Mouse (Mus musculus): ENCODE results near the gene Lax1. TPM values are rescaled to one million over a fixed set of nuclear protein-coding genes. Genes with fewer than 3 reads are reported as not detected.

The Lax1 gene
- total and polyA plus RNA-seq, 3 experiments = 0.04 TPM; not detected in 2

DNA sequence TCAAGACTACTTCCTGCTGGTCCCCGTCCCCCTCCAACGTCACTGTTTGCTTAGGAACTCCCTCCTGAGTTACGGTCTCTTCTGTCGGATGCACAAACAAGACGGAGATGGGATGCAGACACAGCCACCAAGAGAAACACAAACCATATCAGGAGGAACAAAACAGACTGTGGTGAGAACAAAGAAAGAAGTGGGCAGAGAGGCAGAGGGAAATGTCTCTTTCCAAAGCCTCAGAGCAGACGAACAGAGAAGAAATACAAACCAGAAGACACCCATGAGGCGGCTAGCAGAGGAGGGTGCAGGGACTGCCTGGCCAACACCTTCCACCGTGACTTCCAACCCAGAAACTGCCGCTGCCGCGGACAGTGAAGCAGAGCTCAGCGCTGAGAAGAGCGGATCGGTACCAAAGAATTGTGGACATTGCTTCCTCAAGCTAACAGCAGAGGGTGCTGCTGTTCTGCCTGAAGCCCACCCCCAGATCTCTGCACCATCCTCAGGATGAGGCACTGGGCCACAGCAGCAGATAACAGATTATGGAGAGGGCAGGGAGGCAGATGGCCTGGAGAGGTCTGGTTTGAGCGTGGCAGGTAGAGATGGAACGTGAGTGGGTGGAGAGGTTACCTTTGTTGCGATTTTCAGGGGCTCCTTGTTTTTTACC, 46.2 kb upstream of the Lax1 start:
- peaks cover 0 to 5% of the 10 kb centered on the region in 2 experiments; a peak in 2 of 4 replicates for H3K36me3 ChIP-seq (ENCODE audit: control insufficient read depth in 1 of 2, insufficient read depth in 2 of 2, low read length in 2 of 2)
- DNase-seq (ENCODE audit: low read depth, low spot score) = peak; percentile 31
- no peaks in the 10 kb centered on the region for H3K27me3 ChIP-seq (ENCODE audit: control insufficient read depth in 1 of 2, insufficient read depth in 2 of 2, low read length in 2 of 2)
- H3K79me2 ChIP-seq (ENCODE audit: control insufficient read depth, insufficient read depth, low read length, poor library complexity) = no peaks in the 10 kb centered on the region
- no peak overlapping the region for H3K9ac ChIP-seq (ENCODE audit: control insufficient read depth, low read depth, low read length, poor library complexity, severe bottlenecking)
- H3K4me3 ChIP-seq (ENCODE audit: control insufficient read depth in 1 of 2, insufficient read depth in 1 of 2, low read depth in 2 of 2, low read length in 2 of 2) = no peak overlapping the region
- no peaks in the 10 kb centered on the region for H3K4me1 ChIP-seq (ENCODE audit: control insufficient read depth in 1 of 2, insufficient read depth in 2 of 2, low read length in 2 of 2)
- no peak overlapping the region for H3K27ac ChIP-seq (ENCODE audit: control insufficient read depth, low read depth, low read length)
- no peaks in the 10 kb centered on the region for H3K9me3 ChIP-seq (replicated peaks; ENCODE audit: insufficient read depth, low read length)
- TF ChIP-seq BHLHE40 (IDR thresholded peaks at IDR 0.05; ENCODE audit: borderline replicate concordance, low read depth, low read length) (no peak), MAX (IDR thresholded peaks at IDR 0.05; ENCODE audit: low read length) (no peak), MXI1 (IDR thresholded peaks at IDR 0.05; ENCODE audit: low read depth, low read length) (no peak), MAZ (IDR thresholded peaks at IDR 0.05; ENCODE audit: low read depth, low read length) (no peak), USF2 (IDR thresholded peaks at IDR 0.05; ENCODE audit: borderline replicate concordance in 1 of 2, insufficient read depth in 1 of 2, low read depth in 1 of 2, low read length in 2 of 2) (no peak), POLR2AphosphoS5 (IDR thresholded peaks at IDR 0.05; ENCODE audit: borderline replicate concordance, low read depth, low read length) (no peak), POLR2AphosphoS2 (IDR thresholded peaks at IDR 0.05; ENCODE audit: low read length) (no peak), RCOR1 (IDR thresholded peaks at IDR 0.05; ENCODE audit: low read depth, low read length) (no peak), CTCF (IDR thresholded peaks at IDR 0.05 in 2 of 3, conservative IDR thresholded peaks at IDR 0.05 in 1 of 3; ENCODE audit: control insufficient read depth in 1 of 3, insufficient read depth in 1 of 3, low read depth in 2 of 3, low read length in 3 of 3, poor library complexity in 1 of 3, severe bottlenecking in 1 of 3) (peak; percentile 41 to 73 (median 66)), UBTF (IDR thresholded peaks at IDR 0.05; ENCODE audit: borderline replicate concordance, insufficient read depth, low read depth, low read length) (no peak), MYB (IDR thresholded peaks at IDR 0.05; ENCODE audit: low read depth, low read length) (no peak), TAL1 (IDR thresholded peaks at IDR 0.05; ENCODE audit: low read length) (no peak), TBP (IDR thresholded peaks at IDR 0.05; ENCODE audit: low read depth, low read length) (no peak), ZMIZ1 (IDR thresholded peaks at IDR 0.05; ENCODE audit: low read depth, low read length) (no peak), ZKSCAN1 (IDR thresholded peaks at IDR 0.05; ENCODE audit: low read depth, low read length) (no peak), GABPA (IDR thresholded peaks at IDR 0.05; ENCODE audit: low read depth, low read length) (no peak), KAT2A (conservative IDR thresholded peaks at IDR 0.05; ENCODE audit: low read depth, low read length) (no peak), ZC3H11A (IDR thresholded peaks at IDR 0.05; ENCODE audit: low read depth, low read length) (peak; percentile 84), MYC (IDR thresholded peaks at IDR 0.05; ENCODE audit: low read depth, low read length) (no peak), GATA1 (IDR thresholded peaks at IDR 0.05; ENCODE audit: low read depth, low read length) (no peak), ELF1 (IDR thresholded peaks at IDR 0.05; ENCODE audit: low read depth, low read length) (no peak), ETS1 (IDR thresholded peaks at IDR 0.05; ENCODE audit: low read depth, low read length) (no peak), POLR2A (IDR thresholded peaks at IDR 0.05; ENCODE audit: control insufficient read depth in 1 of 2, insufficient read depth in 1 of 2, low read depth in 1 of 2, low read length in 2 of 2, poor library complexity in 1 of 2) (no peak), E2F4 (IDR thresholded peaks at IDR 0.05; ENCODE audit: borderline replicate concordance, low read depth, low read length) (no peak), EP300 (IDR thresholded peaks at IDR 0.05; ENCODE audit: low read depth in 1 of 2, low read length in 2 of 2) (no peak), JUND (IDR thresholded peaks at IDR 0.05; ENCODE audit: low read depth, low read length) (no peak), NELFE (IDR thresholded peaks at IDR 0.05; ENCODE audit: low read depth, low read length) (no peak), NRF1 (IDR thresholded peaks at IDR 0.05; ENCODE audit: insufficient read depth, low read depth, low read length, poor library complexity, severe bottlenecking) (no peak), CHD2 (IDR thresholded peaks at IDR 0.05; ENCODE audit: low read length) (no peak), MEF2A (IDR thresholded peaks at IDR 0.05; ENCODE audit: extremely low read depth, insufficient replicate concordance, low read depth, low read length, poor library complexity, severe bottlenecking) (no peak), USF1 (IDR thresholded peaks at IDR 0.05; ENCODE audit: low read depth, low read length) (no peak), SIN3A (IDR thresholded peaks at IDR 0.05; ENCODE audit: low read length) (0 out of 2 replicates have a peak, but pooled peaks have one; percentile 26), SMC3 (IDR thresholded peaks at IDR 0.05; ENCODE audit: low read depth, low read length) (peak; percentile 90), MAFK (IDR thresholded peaks at IDR 0.05; ENCODE audit: borderline replicate concordance, low read depth, low read length) (no peak), CHD1 (IDR thresholded peaks at IDR 0.05; ENCODE audit: low read depth, low read length) (no peak), RAD21 (IDR thresholded peaks at IDR 0.05; ENCODE audit: low read depth, low read length) (peak; percentile 86), ZNF384 (IDR thresholded peaks at IDR 0.05; ENCODE audit: low read depth, low read length) (no peak)
